Mouse (Mus musculus) cortical plate, adult 2 months (tissue): ENCODE measurements around the gene Rexo2.

Source experiments
- CTCF ChIP-seq: fragments of 200-500 bp; IDR thresholded peaks from 2 replicates; pipeline ENCODE4 v1.5.1; 2011; ENCODE audit warnings: mild to moderate bottlenecking, control low read depth, low read length; ENCODE audit not compliant: insufficient read depth; ENCODE audit errors: extremely low read depth
- POLR2A ChIP-seq: fragments of 200-500 bp; IDR thresholded peaks from 2 replicates; pipeline ENCODE4 v1.6.1; 2011; ENCODE audit warnings: mild to moderate bottlenecking, low read length, control low read depth; ENCODE audit not compliant: insufficient read depth; ENCODE audit errors: extremely low read depth

GRCm38 (mm10) chr9:48447783-48448209, 32.6 kb downstream of the Rexo2 start:
- TF ChIP-seq CTCF, result 0 out of 2 replicates have a peak, but pooled peaks have one; percentile 25
- TF ChIP-seq POLR2A, result no peak
